Mouse (Mus musculus): ENCODE data around the gene Gli1. TPM values are rescaled to one million over a fixed set of nuclear protein-coding genes. Genes with fewer than 3 reads are reported as not detected.
A peak's percentile ranks its signal among the peaks of the same experiment; 100 is the strongest.

Gli1 gene
- polyA plus RNA-seq, 1 experiment = 15.2 TPM

DNA sequence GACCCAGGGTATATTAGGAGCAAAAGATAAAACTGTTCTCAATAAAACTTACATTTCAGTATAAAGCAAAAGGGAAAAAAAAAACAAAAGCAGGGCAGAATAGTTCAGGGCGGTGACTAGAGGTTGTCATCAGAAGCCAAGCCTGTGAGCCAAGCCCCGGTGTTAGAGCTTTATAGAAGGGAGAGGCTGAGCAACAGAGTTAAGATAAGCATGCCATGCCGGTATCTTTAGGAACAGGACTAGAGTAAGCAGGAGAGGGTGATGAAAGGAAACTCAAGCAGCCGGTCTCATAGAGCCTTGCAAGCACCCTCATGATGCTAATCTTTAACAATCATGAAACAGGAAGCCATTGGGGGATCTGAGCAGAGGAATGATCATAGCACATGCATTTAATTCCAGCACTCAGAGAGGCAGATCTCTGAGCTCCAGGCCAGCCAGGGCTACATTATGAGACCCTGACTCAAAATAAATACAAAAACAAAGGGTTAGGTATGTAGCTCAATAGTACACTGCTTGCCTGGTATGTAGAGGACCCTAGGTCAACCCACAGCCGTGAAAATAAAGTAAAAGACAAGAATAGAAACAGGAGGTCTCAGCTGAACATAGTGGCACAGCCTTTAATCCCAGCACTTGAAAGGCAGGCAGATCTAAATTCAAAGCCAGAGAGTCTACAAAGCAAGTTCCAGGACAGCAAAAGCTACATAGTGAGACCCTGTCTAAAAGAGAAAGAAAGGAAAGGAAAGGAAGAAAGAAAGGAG lies 49.7 kb downstream of the Gli1 start:
- no peak for DNase-seq (ENCODE audit: low read depth)

- DNase-seq (ENCODE audit: low read depth) = no peak
Observed at GRCm38 (mm10) chr10:127290930-127291880, 50.6 kb downstream of the Gli1 start.

- DNase-seq (ENCODE audit: low read depth) = peak; percentile 89
Observed at GRCm38 (mm10) chr10:127290307-127290929, 51.4 kb downstream of the Gli1 start.

GRCm38 (mm10) chr10:127289573-127290191 lies 52.1 kb downstream of the Gli1 start:
- DNase-seq (ENCODE audit: low read depth) = no peak

GRCm38 (mm10) chr10:127288800-127289572 lies 52.8 kb downstream of the Gli1 start, which contains the start of gene Mbd6:
Gene Mbd6 (minus strand): TSS chr10:127289018.
- peak; percentile 73 for DNase-seq (ENCODE audit: low read depth)

DNA sequence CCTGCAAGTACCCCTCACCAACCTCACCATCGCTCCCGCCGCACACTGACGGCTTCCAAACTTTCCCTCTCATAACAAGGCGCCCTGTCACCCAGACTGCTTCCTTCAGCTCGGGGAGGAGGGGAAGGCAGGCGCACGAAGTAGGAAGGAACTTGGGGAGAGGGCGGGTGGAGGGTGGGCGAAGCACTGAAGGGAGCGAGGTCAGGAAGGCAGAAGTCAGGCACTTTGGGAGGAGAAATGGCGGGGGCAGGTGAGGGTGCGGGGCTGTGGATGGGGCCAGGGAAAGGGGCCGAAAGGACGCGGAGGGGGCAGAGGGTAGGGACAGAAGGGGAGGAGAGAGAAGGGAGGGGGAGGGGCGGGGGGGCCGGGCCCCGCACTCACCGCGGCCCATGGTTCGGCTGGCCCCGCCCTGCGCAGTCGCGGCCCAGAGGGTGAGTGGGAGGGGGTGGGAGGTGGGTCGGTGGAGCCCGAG lies 53.4 kb downstream of the Gli1 start:
- DNase-seq (ENCODE audit: low read depth) = no peak

- no peak for DNase-seq (ENCODE audit: low read depth)
Observed at GRCm38 (mm10) chr10:127287936-127288293, 53.9 kb downstream of the Gli1 start.

- no peak for DNase-seq (ENCODE audit: low read depth)
Observed at GRCm38 (mm10) chr10:127287271-127287935, 54.4 kb downstream of the Gli1 start.

DNA sequence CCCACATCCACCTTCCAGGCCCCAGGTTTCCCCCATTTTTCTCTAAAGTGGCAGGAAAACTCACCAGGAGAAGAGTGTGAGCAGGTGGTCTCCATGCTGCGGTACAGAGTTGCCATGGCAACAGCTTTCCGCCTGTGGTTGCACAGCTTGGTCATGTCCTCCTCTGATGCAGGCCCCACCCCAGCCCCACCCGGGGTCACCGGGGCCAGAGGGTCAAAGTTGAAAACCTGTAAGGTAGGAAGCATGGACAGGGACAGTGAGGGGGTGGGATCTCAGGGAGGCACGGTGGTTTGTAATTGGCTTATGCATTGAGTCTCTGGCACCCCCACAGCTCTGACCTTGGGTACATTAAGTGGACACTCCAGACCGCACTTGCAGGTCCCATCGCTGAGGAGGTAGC lies 55.0 kb downstream of the Gli1 start:
- no peak for DNase-seq (ENCODE audit: low read depth)

- DNase-seq (ENCODE audit: low read depth) = no peak
Observed at GRCm38 (mm10) chr10:127286194-127286593, 55.6 kb downstream of the Gli1 start.

- no peak for DNase-seq (ENCODE audit: low read depth)
Observed at GRCm38 (mm10) chr10:127285644-127286043, 56.1 kb downstream of the Gli1 start.

DNA sequence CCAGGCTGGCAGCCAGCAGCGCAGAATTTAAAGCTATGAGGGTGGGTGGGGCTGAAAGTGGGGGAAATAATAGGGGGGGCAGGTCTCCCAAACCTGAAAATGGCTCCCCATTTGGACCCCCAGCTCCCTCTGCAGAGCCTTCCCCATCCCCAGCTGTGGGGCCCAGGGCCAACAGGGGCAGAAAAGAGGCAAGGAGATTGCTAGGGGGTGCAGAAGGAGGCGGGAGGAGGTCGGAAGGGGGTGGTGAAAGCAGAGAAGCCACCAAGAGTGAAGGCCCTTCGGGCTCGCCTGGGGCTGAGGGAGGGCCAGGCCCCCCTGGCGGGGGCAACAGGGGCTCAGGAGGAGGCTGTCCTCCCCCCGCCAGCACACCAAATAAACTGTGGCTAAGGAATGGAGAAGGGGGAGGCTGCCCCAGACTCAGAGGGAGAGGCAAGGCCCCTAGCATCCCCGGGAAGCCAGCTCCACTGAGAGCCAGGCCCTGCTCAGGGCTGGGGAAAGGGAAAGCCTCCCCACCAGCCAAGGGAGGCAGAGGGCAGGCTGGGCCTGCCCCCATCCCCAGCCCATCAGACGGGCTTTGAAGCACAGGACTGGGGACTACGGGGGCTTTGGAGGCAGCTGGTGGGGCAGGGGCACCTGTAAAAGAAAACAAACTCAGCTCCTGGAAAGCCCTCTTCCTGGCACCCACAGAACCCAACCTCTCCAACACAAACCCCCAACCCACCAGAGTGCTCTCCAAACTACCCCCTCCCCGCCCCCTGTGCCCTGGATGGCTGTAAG lies 56.9 kb downstream of the Gli1 start:
- no peak for DNase-seq (ENCODE audit: low read depth)

DNA sequence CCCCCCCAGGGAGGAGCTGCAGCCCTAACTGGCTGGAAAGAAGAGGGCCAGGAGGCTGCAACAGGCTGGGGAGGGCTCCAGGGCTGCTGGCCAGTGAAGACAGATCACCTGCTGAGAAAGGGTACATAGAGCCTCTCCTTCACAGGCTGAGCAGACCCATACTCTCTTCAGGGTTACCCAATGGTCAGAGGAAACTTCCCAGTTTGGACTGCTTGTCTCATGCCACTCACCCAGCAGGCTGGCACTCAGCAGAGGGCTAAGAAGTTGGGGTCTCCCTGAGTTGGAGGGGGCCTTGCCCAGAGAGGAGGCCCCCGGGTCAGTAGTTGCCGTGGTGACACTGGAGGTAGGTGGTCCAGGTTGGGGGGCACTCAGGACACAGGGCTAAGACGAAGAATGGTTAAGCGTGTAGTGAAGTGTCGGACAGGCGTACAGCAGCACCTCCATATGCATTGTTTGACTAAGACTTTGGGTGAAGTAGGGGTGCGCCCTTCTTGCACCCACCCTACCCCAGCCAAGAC lies 57.6 kb downstream of the Gli1 start:
- DNase-seq (ENCODE audit: low read depth) = no peak

- DNase-seq (ENCODE audit: low read depth) = no peak
Observed at GRCm38 (mm10) chr10:127282620-127283215, 59.1 kb downstream of the Gli1 start.

DNA sequence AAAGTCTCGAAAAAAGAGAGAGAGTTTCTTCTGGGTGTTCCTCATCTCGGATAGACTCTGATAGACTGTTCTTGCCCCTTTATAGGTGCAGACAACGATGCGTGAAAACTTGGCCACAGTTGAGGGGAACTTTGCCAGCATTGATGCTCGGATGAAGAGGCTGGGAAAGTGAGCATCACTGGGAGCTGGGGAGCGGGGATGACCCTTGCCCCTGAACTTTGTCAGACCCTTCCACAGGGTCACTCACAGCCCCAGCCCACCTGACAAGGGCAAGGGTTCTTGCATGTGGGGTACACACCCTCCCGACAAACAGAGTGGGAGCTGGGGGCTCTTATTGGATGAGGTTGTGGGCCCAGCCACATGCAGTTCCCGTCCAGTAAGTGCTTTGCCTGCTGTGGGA lies 60.5 kb downstream of the Gli1 start:
- no peak for DNase-seq (ENCODE audit: low read depth)

Data from gonadal fat pad, adult 2 months (tissue).